Mouse (Mus musculus) midbrain, embryonic 12.5 days (tissue): ENCODE results near the gene Mier2. TPM values are rescaled to one million over a fixed set of nuclear protein-coding genes. Genes with fewer than 3 reads are reported as not detected.

Experiments used
- ATAC-seq: fragments of 200-750 bp; cut with Nextera tagmentation; 2 replicates; pipeline ENCODE4 v1.8.0; 2017; ENCODE audit warnings: low read depth, moderate TSS enrichment, moderate library complexity; ENCODE audit not compliant: low FRiP score
- H3K27ac ChIP-seq: fragments of 300-500 bp; sonication (generic); replicated peaks from 2 replicates; pipeline ENCODE4 v1.5.1; 2016; ENCODE audit warnings: mild to moderate bottlenecking
- H3K27me3 ChIP-seq: fragments of 300-500 bp; sonication (generic); 2 replicates; pipeline ENCODE4 v1.6.1; 2016; ENCODE audit warnings: mild to moderate bottlenecking
- H3K36me3 ChIP-seq: fragments of 300-500 bp; sonication (generic); 2 replicates; pipeline ENCODE4 v1.6.1; 2016
- H3K4me1 ChIP-seq: fragments of 300-500 bp; sonication (generic); 2 replicates; pipeline ENCODE4 v1.6.1; 2016
- H3K4me2 ChIP-seq: fragments of 300-500 bp; sonication (generic); replicated peaks from 2 replicates; pipeline ENCODE4 v1.6.1; 2016; ENCODE audit warnings: mild to moderate bottlenecking, moderate library complexity
- H3K4me3 ChIP-seq: fragments of 300-500 bp; sonication (generic); 2 replicates; pipeline ENCODE4 v1.5.1; 2016; ENCODE audit warnings: mild to moderate bottlenecking
- H3K9ac ChIP-seq: fragments of 300-500 bp; sonication (generic); replicated peaks from 2 replicates; pipeline ENCODE4 v1.6.1; 2016; ENCODE audit warnings: mild to moderate bottlenecking, moderate library complexity
- H3K9me3 ChIP-seq: fragments of 300-500 bp; sonication (generic); 2 replicates; pipeline ENCODE4 v1.6.1; 2016; ENCODE audit warnings: mild to moderate bottlenecking
- WGBS: fragments of 180-500 bp; shearing (Covaris S2); methylation state at CpG from one replicate; pipeline ENCODE4 v1.1.7; 2016; 5-methylcytosine and 5-hydroxymethylcytosine counted together
- polyA plus RNA-seq: library from polyadenylated mRNA; unstranded; fragments of >200 nt; fragmentation: Nextera tagmentation; extraction: Ambion mirVana; gene quantifications from 2 replicates; pipeline ENCODE4 v1.2.1, GENCODE M21; 2016

Mier2 gene
- polyA plus RNA-seq, 1 experiment from 2014 or later = 62.5 TPM

- Histone ChIP-seq H3K27me3 (peaks cover 21% of the 10 kb centered on the region; the same call in 1 of the 2 replicates), H3K4me1 (peaks cover 7% of the 10 kb centered on the region; the same call in 1 of the 2 replicates), H3K4me2 (no peak overlapping the region), H3K9ac (no peak overlapping the region), H3K4me3 (no peak overlapping the region), H3K9me3 (no peaks in the 10 kb centered on the region), H3K27ac (no peak overlapping the region), H3K36me3 (peaks cover 50% of the 10 kb centered on the region)
- no peak for ATAC-seq
- 73% methylated on average over 2 of the region's 2 CpGs for WGBS
Observed at GRCm38 (mm10) chr10:79537781-79538180, 17.2 kb downstream of the Mier2 start.

- peaks cover 7% of the 10 kb centered on the region; the same call in 1 of the 2 replicates for H3K4me1 ChIP-seq
- no peak overlapping the region for H3K9ac ChIP-seq
- peaks cover 45% of the 10 kb centered on the region for H3K36me3 ChIP-seq
- H3K9me3 ChIP-seq = no peaks in the 10 kb centered on the region
- no peak overlapping the region for H3K4me3 ChIP-seq
- no peak overlapping the region for H3K4me2 ChIP-seq
- whole genome bisulfite sequencing = 90% methylated on average over 7 of the region's 7 CpGs
- ATAC-seq = no peak
- peaks cover 25% of the 10 kb centered on the region; the same call in 1 of the 2 replicates for H3K27me3 ChIP-seq
- H3K27ac ChIP-seq = no peak overlapping the region
Observed at GRCm38 (mm10) chr10:79537271-79537670, 17.7 kb downstream of the Mier2 start.

GRCm38 (mm10) chr10:79536461-79537080 lies 18.4 kb downstream of the Mier2 start:
- Histone ChIP-seq H3K4me2 (no peak overlapping the region), H3K9ac (no peak overlapping the region), H3K4me3 (no peak overlapping the region), H3K36me3 (peaks cover 38% of the 10 kb centered on the region), H3K27ac (no peak overlapping the region), H3K27me3 (peaks cover 27% of the 10 kb centered on the region; the same call in 1 of the 2 replicates), H3K9me3 (no peaks in the 10 kb centered on the region), H3K4me1 (peaks cover 7% of the 10 kb centered on the region; the same call in 1 of the 2 replicates)
- ATAC-seq = no peak
- 80% methylated on average over 12 of the region's 12 CpGs for WGBS

GRCm38 (mm10) chr10:79535431-79535830 lies 19.6 kb downstream of the Mier2 start:
- WGBS = 81% methylated on average over 1 of the region's 1 CpGs
- no peak overlapping the region for H3K4me3 ChIP-seq
- no peak for ATAC-seq
- H3K36me3 ChIP-seq = peaks cover 26% of the 10 kb centered on the region
- peaks cover 7% of the 10 kb centered on the region; the same call in 1 of the 2 replicates for H3K4me1 ChIP-seq
- no peak overlapping the region for H3K4me2 ChIP-seq
- no peak overlapping the region for H3K9ac ChIP-seq
- H3K27me3 ChIP-seq = peaks cover 27% of the 10 kb centered on the region; the same call in 1 of the 2 replicates
- H3K9me3 ChIP-seq = no peaks in the 10 kb centered on the region
- H3K27ac ChIP-seq = no peak overlapping the region

GRCm38 (mm10) chr10:79534426-79534825 lies 20.6 kb downstream of the Mier2 start:
- Histone ChIP-seq H3K4me2 (no peak overlapping the region), H3K4me1 (peaks cover 7% of the 10 kb centered on the region; the same call in 1 of the 2 replicates), H3K9ac (no peak overlapping the region), H3K9me3 (no peaks in the 10 kb centered on the region), H3K27ac (no peak overlapping the region), H3K27me3 (peaks cover 27% of the 10 kb centered on the region; the same call in 1 of the 2 replicates), H3K36me3 (peaks cover 16% of the 10 kb centered on the region; the same call in 1 of the 2 replicates), H3K4me3 (no peak overlapping the region)
- WGBS = 93% methylated on average over 2 of the region's 2 CpGs
- 0 out of 2 replicates have a peak, but pooled peaks have one; percentile 8 for ATAC-seq

GRCm38 (mm10) chr10:79533126-79533911 lies 21.7 kb downstream of the Mier2 start, which contains the start of gene Plpp2:
Plpp2 (minus strand) TSS chr10:79533796.
- Histone ChIP-seq H3K36me3 (0 out of 2 replicates have a peak, but pooled peaks cover 6% of the 10 kb centered on the region), H3K4me2 (peak within 1 kb of the TSS; percentile 91), H3K9ac (peak within 1 kb of the TSS; percentile 60), H3K4me3 (peak within 1 kb of the TSS; percentile 55), H3K9me3 (no peaks in the 10 kb centered on the region), H3K27ac (no peak within 1 kb of the TSS), H3K27me3 (peaks cover 27% of the 10 kb centered on the region; the same call in 1 of the 2 replicates), H3K4me1 (peaks cover 7% of the 10 kb centered on the region; the same call in 1 of the 2 replicates)
- ATAC-seq = peak; percentile 79
- under 1% methylated on average over 52 of the region's 52 CpGs for WGBS

- Histone ChIP-seq H3K9ac (no peak overlapping the region), H3K27me3 (peaks cover 27% of the 10 kb centered on the region; the same call in 1 of the 2 replicates), H3K4me2 (peak overlapping the region; percentile 91), H3K27ac (no peak overlapping the region), H3K4me1 (peaks cover 7% of the 10 kb centered on the region; the same call in 1 of the 2 replicates), H3K4me3 (peak overlapping the region; percentile 55), H3K9me3 (no peaks in the 10 kb centered on the region), H3K36me3 (0 out of 2 replicates have a peak, but pooled peaks cover under 1% of the 10 kb centered on the region)
- WGBS = 22% methylated on average over 3 of the region's 3 CpGs
- ATAC-seq = no peak
Observed at GRCm38 (mm10) chr10:79532678-79533077, 22.3 kb downstream of the Mier2 start.

GRCm38 (mm10) chr10:79531593-79531992 lies 23.4 kb downstream of the Mier2 start:
- Histone ChIP-seq H3K4me2 (no peak overlapping the region), H3K4me1 (peaks cover 7% of the 10 kb centered on the region; the same call in 1 of the 2 replicates), H3K4me3 (no peak overlapping the region), H3K27me3 (peaks cover 27% of the 10 kb centered on the region; the same call in 1 of the 2 replicates), H3K27ac (no peak overlapping the region), H3K9ac (no peak overlapping the region), H3K9me3 (no peaks in the 10 kb centered on the region), H3K36me3 (no peaks in the 10 kb centered on the region)
- 88% methylated on average over 3 of the region's 3 CpGs for WGBS
- no peak for ATAC-seq

GRCm38 (mm10) chr10:79530721-79531120 lies 24.3 kb downstream of the Mier2 start:
- Histone ChIP-seq H3K9me3 (no peaks in the 10 kb centered on the region), H3K27ac (no peak overlapping the region), H3K4me2 (no peak overlapping the region), H3K9ac (no peak overlapping the region), H3K4me1 (peaks cover 7% of the 10 kb centered on the region; the same call in 1 of the 2 replicates), H3K27me3 (peaks cover 26% of the 10 kb centered on the region; the same call in 1 of the 2 replicates), H3K4me3 (no peak overlapping the region), H3K36me3 (no peaks in the 10 kb centered on the region)
- WGBS = 95% methylated on average over 13 of the region's 13 CpGs
- ATAC-seq = no peak

- 79% methylated on average over 8 of the region's 8 CpGs for WGBS
- Histone ChIP-seq H3K36me3 (no peaks in the 10 kb centered on the region), H3K9me3 (no peaks in the 10 kb centered on the region), H3K27me3 (peaks cover 22% of the 10 kb centered on the region; the same call in 1 of the 2 replicates), H3K4me3 (no peak overlapping the region), H3K9ac (no peak overlapping the region), H3K4me1 (peaks cover 7% of the 10 kb centered on the region; the same call in 1 of the 2 replicates), H3K27ac (no peak overlapping the region), H3K4me2 (no peak overlapping the region)
- ATAC-seq = no peak
Observed at GRCm38 (mm10) chr10:79530241-79530640, 24.8 kb downstream of the Mier2 start.

GRCm38 (mm10) chr10:79528081-79528480 lies 26.9 kb downstream of the Mier2 start:
- ATAC-seq = no peak
- WGBS = 78% methylated on average over 3 of the region's 3 CpGs
- Histone ChIP-seq H3K4me1 (0 out of 2 replicates have a peak, but pooled peaks cover under 1% of the 10 kb centered on the region), H3K27me3 (0 out of 2 replicates have a peak, but pooled peaks cover 6% of the 10 kb centered on the region), H3K4me3 (no peak overlapping the region), H3K27ac (no peak overlapping the region), H3K4me2 (no peak overlapping the region), H3K36me3 (no peaks in the 10 kb centered on the region), H3K9me3 (no peaks in the 10 kb centered on the region), H3K9ac (no peak overlapping the region)
